Mouse (Mus musculus): ENCODE measurements around the gene AU040320. TPM values are rescaled to one million over a fixed set of nuclear protein-coding genes. Genes with fewer than 3 reads are reported as not detected.

The AU040320 gene
- total RNA-seq, 2 experiments from 2014 or later, result 60.9 to 61.3 TPM

GRCm38 (mm10) chr4:126850019-126850777, 96.9 kb downstream of the AU040320 start:
- DNase-seq (ENCODE audit: low spot score in 2 of 2), result no peak

GRCm38 (mm10) chr4:126850778-126851080, 97.4 kb downstream of the AU040320 start:
- no peak for DNase-seq (ENCODE audit: low spot score in 2 of 2)

- DNase-seq (ENCODE audit: low spot score in 2 of 2), result no peak
These were observed 99.6 kb downstream of the AU040320 start for GRCm38 (mm10) chr4:126852971-126853370.

DNA sequence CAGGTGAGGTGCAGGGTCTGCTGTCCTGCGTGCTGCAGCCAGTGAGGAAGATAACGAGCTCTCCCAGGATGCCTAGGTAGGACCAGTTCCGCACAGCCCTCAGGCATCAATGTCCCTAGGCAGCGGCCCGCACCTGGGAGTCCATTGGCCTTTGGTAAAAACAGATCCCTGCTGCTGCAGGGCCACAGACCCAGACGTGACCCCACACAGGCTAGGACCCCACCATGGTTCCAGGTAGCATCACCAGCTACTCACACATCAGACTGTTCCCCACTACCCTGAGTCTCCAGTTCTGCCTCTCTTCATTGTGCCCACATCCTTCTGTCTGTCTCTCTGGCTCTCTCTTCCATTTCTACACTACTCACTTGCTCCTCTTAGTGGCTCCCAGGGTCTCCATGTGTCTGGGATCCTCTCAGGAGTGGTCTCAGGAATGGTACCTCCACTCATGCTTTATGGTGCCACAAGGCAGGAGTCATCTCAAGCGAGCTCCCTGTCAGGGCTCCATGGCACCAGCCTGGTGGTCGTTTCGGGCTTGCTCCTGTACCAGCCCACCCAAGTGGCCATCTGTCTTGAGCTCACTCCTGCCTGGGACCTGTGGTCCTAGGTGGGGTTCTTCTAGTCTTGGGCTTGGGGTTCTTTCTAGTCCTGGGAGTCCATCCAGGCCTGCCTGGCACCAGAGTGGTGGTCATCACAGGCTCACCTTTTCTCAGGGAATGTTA, 107.1 kb downstream of the AU040320 start:
- no peak for DNase-seq (ENCODE audit: low spot score in 2 of 2)

DNA sequence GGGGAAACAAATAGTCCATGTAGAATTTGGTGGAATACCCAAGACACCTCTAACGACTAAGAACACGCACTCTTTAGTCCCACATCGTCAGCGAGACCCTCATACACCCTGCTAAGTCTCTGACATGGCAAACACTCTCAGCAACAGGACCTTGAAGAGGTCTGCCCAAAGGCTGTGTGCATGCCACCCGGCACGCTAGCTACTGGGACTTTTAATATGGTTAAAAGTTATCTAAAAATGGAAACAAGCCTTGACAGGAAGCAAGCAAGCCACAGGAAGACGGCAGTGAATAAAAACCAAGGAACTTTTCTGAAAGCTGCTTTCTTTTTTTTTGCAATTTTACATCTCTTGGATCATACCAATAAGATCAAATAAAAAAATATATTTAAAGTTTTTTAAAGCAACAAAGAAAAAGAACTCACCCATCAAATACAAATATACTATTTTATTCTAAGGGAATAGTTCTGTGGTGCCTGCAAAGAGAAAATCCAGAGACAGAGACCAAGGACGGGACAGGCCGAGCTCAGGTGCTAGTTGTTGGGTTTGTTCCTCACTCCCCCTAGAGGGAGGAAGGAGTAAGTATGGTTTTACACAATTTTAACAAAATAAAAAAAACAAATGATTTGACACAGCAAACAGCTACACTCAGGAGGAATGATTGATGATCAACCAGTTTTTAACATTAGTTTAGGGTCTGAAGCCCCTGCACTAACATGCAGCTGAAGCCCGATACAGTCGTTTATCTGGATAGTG, 108.3 kb downstream of the AU040320 start:
- DNase-seq (ENCODE audit: low spot score in 2 of 2), result no peak

- DNase-seq (ENCODE audit: low spot score in 2 of 2), result no peak
These were observed 115.4 kb downstream of the AU040320 start for GRCm38 (mm10) chr4:126868699-126869098.

GRCm38 (mm10) chr4:126872717-126873116, 119.4 kb downstream of the AU040320 start:
- DNase-seq (ENCODE audit: low spot score in 2 of 2), result no peak

DNA sequence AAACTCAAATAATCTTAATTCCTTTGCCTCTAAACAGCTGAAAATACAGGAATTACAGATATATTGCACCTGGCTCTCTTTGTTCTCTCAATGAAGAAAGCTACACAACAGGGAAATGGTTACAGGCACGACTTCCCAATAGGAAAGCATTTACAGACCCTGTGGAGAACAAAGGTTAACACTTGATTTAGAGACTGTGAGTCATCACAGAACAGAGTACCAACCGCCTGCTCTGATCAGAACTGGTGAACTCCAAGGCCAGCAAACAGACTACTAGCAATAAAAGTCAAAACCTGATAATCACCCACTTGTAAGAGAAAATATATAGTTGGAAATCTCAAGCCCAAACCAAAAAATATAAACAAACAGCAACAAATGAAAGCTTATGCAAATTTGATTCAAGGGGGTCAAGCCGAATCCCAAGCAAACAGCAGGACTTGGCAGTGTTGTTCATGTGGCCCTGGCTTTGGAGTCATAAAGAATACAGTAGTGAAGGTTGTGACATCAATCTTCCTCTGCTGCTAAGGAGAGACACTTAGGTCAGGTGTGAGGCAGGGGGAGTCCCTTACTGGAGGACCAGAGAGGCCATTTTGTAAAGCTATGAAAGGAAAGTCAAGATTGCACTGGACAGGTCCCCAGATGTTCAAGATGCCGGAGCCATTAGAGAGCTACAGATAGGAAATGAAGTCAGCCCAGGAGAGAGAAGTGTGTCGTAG, 126.4 kb downstream of the AU040320 start:
- no peak for DNase-seq (ENCODE audit: low spot score in 2 of 2)

- DNase-seq (ENCODE audit: low spot score in 2 of 2), result no peak
These were observed 130.3 kb downstream of the AU040320 start for GRCm38 (mm10) chr4:126883602-126884001.

- DNase-seq (ENCODE audit: low spot score in 2 of 2), result no peak
These were observed 132.6 kb downstream of the AU040320 start for GRCm38 (mm10) chr4:126885953-126886352.

GRCm38 (mm10) chr4:126889879-126890278, 136.5 kb downstream of the AU040320 start:
- DNase-seq (ENCODE audit: low spot score in 2 of 2), result no peak

Other genes with a start within 250 kb of the AU040320 start
- 1 to 10 TPM; 8.1 to 9.7 TPM for gene Ago4, start 220.1 kb upstream of the AU040320 start, total RNA-seq (2021)
- gene Clspn, start 196.6 kb upstream of the AU040320 start, total RNA-seq (2021), result under 1 TPM; 0.87 to 0.91 TPM
- gene 5730409E04Rik, start 143.7 kb upstream of the AU040320 start, total RNA-seq (2021), result 10 to 100 TPM; 70.4 to 71.1 TPM
- gene Psmb2, start 75.9 kb upstream of the AU040320 start, total RNA-seq (2021), result 100 to 1,000 TPM; 100 to 115 TPM
- gene Tfap2e, start 17.3 kb upstream of the AU040320 start, total RNA-seq (2021), result not detected
- gene Ncdn, start 106 bp upstream of the AU040320 start, total RNA-seq (2021), result 1,000 to 10,000 TPM; 2,035 to 2,092 TPM
- gene Zmym4, start 214.6 kb downstream of the AU040320 start, total RNA-seq (2021), result 10 to 100 TPM; 48.2 to 48.5 TPM

All from layer of hippocampus, adult 18-20 months (tissue).